Mouse (Mus musculus) intestine, embryonic 14.5 days (tissue): ENCODE results near the gene Sfxn2. TPM values are rescaled to one million over a fixed set of nuclear protein-coding genes. Genes with fewer than 3 reads are reported as not detected.
A peak's percentile ranks its signal among the peaks of the same experiment; 100 is the strongest.
"Not testable (repeated sequence)": the region's sequence is repeated elsewhere in the genome, so short reads cannot be mapped to it uniquely, and the experiment has no call there.

ENCODE experiments used
- ATAC-seq: fragments of 200-750 bp; cut with Nextera tagmentation; replicated peaks from 2 replicates; pipeline ENCODE4 v1.8.0; 2017; ENCODE audit warnings: low read depth, moderate number of reproducible peaks, moderate TSS enrichment, moderate library complexity; ENCODE audit not compliant: low FRiP score, low TSS enrichment
- DNase-seq: peaks from one replicate; pipeline ENCODE4 v3.0.0-alpha.2; 2018; ENCODE audit warnings: low spot score
- H3K27ac ChIP-seq: fragments of 300-500 bp; sonication (generic); 2 replicates; pipeline ENCODE4 v1.5.1; 2014; ENCODE audit warnings: low read depth, mild to moderate bottlenecking, control low read depth
- H3K27me3 ChIP-seq: fragments of 300-500 bp; sonication (generic); replicated peaks from 2 replicates; pipeline ENCODE4 v1.6.1; 2014; ENCODE audit warnings: low read length, control low read depth; ENCODE audit not compliant: control insufficient read depth, insufficient read depth
- H3K36me3 ChIP-seq: fragments of 300-500 bp; sonication (generic); 2 replicates; pipeline ENCODE4 v1.6.1; 2014; ENCODE audit warnings: low read length, control low read depth; ENCODE audit not compliant: control insufficient read depth, insufficient read depth
- H3K4me1 ChIP-seq: fragments of 300-500 bp; sonication (generic); replicated peaks from 2 replicates; pipeline ENCODE4 v1.6.1; 2014; ENCODE audit warnings: low read length, control low read depth, mixed read lengths; ENCODE audit not compliant: control insufficient read depth, insufficient read depth
- H3K4me2 ChIP-seq: fragments of 300-500 bp; sonication (generic); 2 replicates; pipeline ENCODE4 v1.6.1; 2014; ENCODE audit warnings: low read length
- H3K4me3 ChIP-seq: fragments of 300-500 bp; sonication (generic); 2 replicates; pipeline ENCODE4 v1.5.1; 2014; ENCODE audit warnings: low read depth, low read length, control low read depth, mixed read lengths
- H3K9ac ChIP-seq: fragments of 300-500 bp; sonication (generic); 2 replicates; pipeline ENCODE4 v1.6.1; 2014; ENCODE audit warnings: mild to moderate bottlenecking, low read length
- H3K9me3 ChIP-seq: fragments of 300-500 bp; sonication (generic); 2 replicates; pipeline ENCODE4 v1.6.1; 2016; ENCODE audit warnings: low read length, control low read depth; ENCODE audit not compliant: control insufficient read depth
- WGBS: fragments of 180-500 bp; shearing (Covaris S2); extraction: QIAGEN DNeasy Blood & Tissue Kit; methylation state at CpG from one replicate; pipeline ENCODE4 v1.1.7; 2014; 5-methylcytosine and 5-hydroxymethylcytosine counted together
- polyA plus RNA-seq: library from polyadenylated mRNA; unstranded; fragments of >200 nt; fragmentation: Nextera tagmentation; extraction: Ambion mirVana; gene quantifications from 2 replicates; pipeline ENCODE4 v1.2.1, GENCODE M21; 2014

Gene Sfxn2
- polyA plus RNA-seq, 1 experiment from 2014 or later: 18.2 TPM

GRCm38 (mm10) chr19:46558009-46558408 lies 15.2 kb upstream of the Sfxn2 start:
- Histone ChIP-seq H3K27me3 (no peaks in the 10 kb centered on the region), H3K4me2 (no peak overlapping the region), H3K27ac (no peak overlapping the region), H3K4me3 (no peak overlapping the region), H3K9ac (no peak overlapping the region), H3K9me3 (no peaks in the 10 kb centered on the region), H3K36me3 (peaks cover 24% of the 10 kb centered on the region), H3K4me1 (0 out of 2 replicates have a peak, but pooled peaks cover 3% of the 10 kb centered on the region)
- 77% methylated on average over 8 of the region's 8 CpGs for WGBS
- no peak for DNase-seq
- ATAC-seq: no peak

DNA sequence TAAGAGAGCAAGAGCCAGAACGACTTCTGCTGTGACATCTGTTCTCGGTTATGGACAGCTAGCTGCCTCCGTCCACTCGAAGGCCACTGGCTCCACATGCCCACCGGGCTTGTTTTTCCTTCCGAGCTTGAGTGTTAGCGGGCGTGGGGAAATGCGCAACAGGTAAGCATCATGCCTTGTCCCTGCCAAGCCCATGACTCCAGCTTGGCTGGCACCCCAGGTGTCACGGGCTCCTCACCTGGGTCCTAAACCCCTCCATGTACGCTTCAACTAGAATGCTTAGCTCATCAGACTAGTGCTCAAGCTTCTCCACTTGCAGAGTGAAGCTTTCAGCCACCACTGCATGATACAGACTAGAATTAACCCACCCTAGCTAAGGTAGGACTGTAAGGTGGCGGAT lies 14.5 kb upstream of the Sfxn2 start:
- Histone ChIP-seq H3K9me3 (no peaks in the 10 kb centered on the region), H3K4me3 (no peak overlapping the region), H3K9ac (no peak overlapping the region), H3K36me3 (peaks cover 24% of the 10 kb centered on the region), H3K4me2 (no peak overlapping the region), H3K4me1 (0 out of 2 replicates have a peak, but pooled peaks cover 3% of the 10 kb centered on the region), H3K27me3 (no peaks in the 10 kb centered on the region), H3K27ac (no peak overlapping the region)
- no peak for DNase-seq
- no peak for ATAC-seq
- WGBS: 70% methylated on average over 12 of the region's 12 CpGs

GRCm38 (mm10) chr19:46562132-46562531 lies 11.0 kb upstream of the Sfxn2 start:
- no peak overlapping the region for H3K4me2 ChIP-seq
- ATAC-seq (no peak), DNase-seq (no peak)
- H3K4me1 ChIP-seq: 0 out of 2 replicates have a peak, but pooled peaks cover 3% of the 10 kb centered on the region
- no peak overlapping the region for H3K4me3 ChIP-seq
- H3K27ac ChIP-seq: no peak overlapping the region
- no peaks in the 10 kb centered on the region for H3K27me3 ChIP-seq
- no peaks in the 10 kb centered on the region for H3K9me3 ChIP-seq
- no peak overlapping the region for H3K9ac ChIP-seq
- WGBS: 33% methylated on average over 1 of the region's 1 CpGs
- H3K36me3 ChIP-seq: peaks cover 8% of the 10 kb centered on the region

- Histone ChIP-seq H3K4me2 (no peak overlapping the region), H3K27me3 (no peaks in the 10 kb centered on the region), H3K27ac (no peak overlapping the region), H3K4me3 (no peak overlapping the region), H3K9me3 (no peaks in the 10 kb centered on the region), H3K4me1 (0 out of 2 replicates have a peak, but pooled peaks cover 3% of the 10 kb centered on the region), H3K36me3 (peaks cover 3% of the 10 kb centered on the region), H3K9ac (no peak overlapping the region)
- WGBS: 86% methylated on average over 14 of the region's 14 CpGs
- ATAC-seq: no peak
- no peak for DNase-seq
Measured at GRCm38 (mm10) chr19:46562581-46563515, 10.3 kb upstream of the Sfxn2 start.

GRCm38 (mm10) chr19:46563603-46564002 lies 9.6 kb upstream of the Sfxn2 start:
- no peaks in the 10 kb centered on the region for H3K27me3 ChIP-seq
- no peak overlapping the region for H3K4me2 ChIP-seq
- H3K9me3 ChIP-seq: no peaks in the 10 kb centered on the region
- DNase-seq (no peak), ATAC-seq (no peak)
- no peak overlapping the region for H3K9ac ChIP-seq
- H3K4me1 ChIP-seq: 0 out of 2 replicates have a peak, but pooled peaks cover 3% of the 10 kb centered on the region
- no peaks in the 10 kb centered on the region for H3K36me3 ChIP-seq
- H3K27ac ChIP-seq: no peak overlapping the region
- WGBS: 85% methylated on average over 4 of the region's 4 CpGs
- no peak overlapping the region for H3K4me3 ChIP-seq

GRCm38 (mm10) chr19:46564043-46564462 lies 9.1 kb upstream of the Sfxn2 start:
- Histone ChIP-seq H3K9ac (no peak overlapping the region), H3K27me3 (no peaks in the 10 kb centered on the region), H3K4me2 (no peak overlapping the region), H3K36me3 (no peaks in the 10 kb centered on the region), H3K4me1 (0 out of 2 replicates have a peak, but pooled peaks cover 3% of the 10 kb centered on the region), H3K4me3 (no peak overlapping the region), H3K27ac (no peak overlapping the region), H3K9me3 (no peaks in the 10 kb centered on the region)
- no peak for ATAC-seq
- DNase-seq: no peak
- 79% methylated on average over 14 of the region's 14 CpGs for WGBS

DNA sequence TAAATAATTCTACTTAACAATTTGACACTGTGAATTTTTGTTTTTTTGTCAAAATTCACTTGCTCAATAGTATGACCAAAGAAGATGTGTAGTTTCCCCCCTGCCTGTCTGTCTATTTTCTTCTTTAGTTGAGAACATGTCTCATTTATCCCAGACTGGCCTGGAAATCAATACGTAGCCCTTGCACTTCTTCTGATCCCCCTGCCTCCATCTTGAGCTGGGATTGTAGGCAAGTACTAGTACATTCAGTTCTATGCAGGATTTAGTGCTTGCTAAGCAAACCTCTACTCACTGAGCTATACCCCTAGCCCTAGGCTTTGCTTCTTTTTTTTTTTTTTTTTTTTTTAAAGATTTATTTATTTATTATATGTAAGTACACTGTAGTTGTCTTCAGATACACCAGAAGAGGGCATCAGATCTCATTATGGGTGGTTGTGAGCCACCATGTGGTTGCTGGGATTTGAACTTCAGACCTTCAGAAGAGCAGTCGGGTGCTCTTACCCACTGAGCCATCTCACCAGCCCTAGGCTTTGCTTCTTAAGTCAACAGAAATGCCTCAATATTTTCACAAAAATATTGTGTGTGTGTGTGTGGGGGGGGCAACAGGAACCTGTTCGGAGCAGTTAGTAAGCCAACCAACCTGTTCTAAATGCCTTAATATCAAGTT lies 1.8 kb upstream of the Sfxn2 start:
- not testable (repeated sequence) for H3K27ac ChIP-seq, DNase-seq, H3K27me3 ChIP-seq, H3K36me3 ChIP-seq, H3K9ac ChIP-seq, ATAC-seq, H3K9me3 ChIP-seq
- WGBS: 69% methylated on average over 3 of the region's 3 CpGs
- Histone ChIP-seq H3K4me1 (peaks cover 19% of the 10 kb centered on the region), H3K4me2 (peak overlapping the region; percentile 67), H3K4me3 (0 out of 2 replicates have a peak overlapping the region, but pooled peaks have one; percentile 72)

GRCm38 (mm10) chr19:46571878-46572244 lies 1.3 kb upstream of the Sfxn2 start:
- no peak for DNase-seq
- peak overlapping the region; percentile 47 for H3K27ac ChIP-seq

More at GRCm38 (mm10) chr19:46571878-46572244, 1.3 kb upstream of the Sfxn2 start:
- Histone ChIP-seq H3K4me3 (peak overlapping the region; percentile 72), H3K36me3 (no peaks in the 10 kb centered on the region), H3K4me1 (peaks cover 19% of the 10 kb centered on the region), H3K4me2 (peak overlapping the region; percentile 67), H3K9me3 (no peaks in the 10 kb centered on the region), H3K27me3 (no peaks in the 10 kb centered on the region), H3K9ac (peak overlapping the region; percentile 50; the same call in 1 of the 2 replicates)
- no peak for ATAC-seq
- 12% methylated on average over 10 of the region's 10 CpGs for WGBS
